Mouse (Mus musculus) bone marrow, adult 2 months (tissue): Measurements from ENCODE around the gene Fam198b.

Experiments
- CTCF ChIP-seq: fragments of 200-500 bp; IDR thresholded peaks from 2 replicates; pipeline ENCODE4 v1.5.1; 2011; ENCODE audit warnings: low read length, control low read depth; ENCODE audit not compliant: control insufficient read depth, insufficient read depth
- POLR2A ChIP-seq: fragments of 200-500 bp; IDR thresholded peaks from 2 replicates; pipeline ENCODE4 v1.6.1; 2011; ENCODE audit warnings: low read depth, mild to moderate bottlenecking, control low read depth, low read length, borderline replicate concordance; ENCODE audit not compliant: control insufficient read depth

DNA sequence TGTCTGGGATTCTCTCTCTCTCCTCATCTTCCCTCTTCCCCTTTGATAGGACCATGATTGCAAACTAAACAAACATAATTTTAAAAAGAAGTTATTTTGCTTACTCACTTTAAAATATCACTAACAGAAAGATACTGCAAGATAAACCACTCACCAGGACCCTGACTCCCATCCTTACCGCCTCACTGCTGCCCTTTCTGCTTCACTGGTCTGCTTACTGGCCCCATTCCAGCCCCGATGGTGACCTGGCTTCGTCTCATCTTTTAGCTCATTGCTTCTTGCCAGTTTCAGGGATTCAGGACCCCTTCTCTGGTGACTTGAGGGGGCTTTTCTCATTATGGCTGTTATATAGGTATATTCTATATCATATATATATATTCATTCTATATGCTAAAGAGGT, 18.2 kb upstream of the Fam198b start:
- no peak for TF ChIP-seq CTCF
- no peak for TF ChIP-seq POLR2A
